Mouse (Mus musculus) intestine, postnatal 0 days (tissue): ENCODE measurements around the gene Oxa1l. TPM values are rescaled to one million over a fixed set of nuclear protein-coding genes. Genes with fewer than 3 reads are reported as not detected.

Experiments used
- ATAC-seq: fragments of 200-750 bp; cut with Nextera tagmentation; 2 replicates; pipeline ENCODE4 v1.8.0; 2017; ENCODE audit warnings: mild to moderate bottlenecking, moderate TSS enrichment, moderate library complexity
- H3K27ac ChIP-seq: fragments of 300-500 bp; sonication (generic); 2 replicates; pipeline ENCODE4 v1.5.1; 2014; ENCODE audit warnings: mild to moderate bottlenecking, low read depth, low read length, moderate library complexity
- H3K27me3 ChIP-seq: fragments of 300-500 bp; sonication (generic); replicated peaks from 2 replicates; pipeline ENCODE4 v1.6.1; 2014; ENCODE audit warnings: low read length, mixed read lengths; ENCODE audit not compliant: control insufficient read depth, insufficient read depth
- H3K36me3 ChIP-seq: fragments of 300-500 bp; sonication (generic); 2 replicates; pipeline ENCODE4 v1.6.1; 2014; ENCODE audit warnings: mild to moderate bottlenecking, moderate library complexity; ENCODE audit not compliant: control insufficient read depth, insufficient read depth
- H3K4me1 ChIP-seq: fragments of 300-500 bp; sonication (generic); replicated peaks from 2 replicates; pipeline ENCODE4 v1.6.1; 2014; ENCODE audit warnings: antibody characterized with exemption, low read length, mixed read lengths; ENCODE audit not compliant: control insufficient read depth, insufficient read depth
- H3K4me2 ChIP-seq: fragments of 300-500 bp; sonication (generic); replicated peaks from 2 replicates; pipeline ENCODE4 v1.6.1; 2014; ENCODE audit warnings: low read depth, mild to moderate bottlenecking, moderate library complexity
- H3K4me3 ChIP-seq: fragments of 300-500 bp; sonication (generic); 2 replicates; pipeline ENCODE4 v1.5.1; 2014; ENCODE audit warnings: low read depth, low read length
- H3K9ac ChIP-seq: fragments of 300-500 bp; sonication (generic); 2 replicates; pipeline ENCODE4 v1.6.1; 2014; ENCODE audit warnings: mild to moderate bottlenecking, low read depth, low read length
- H3K9me3 ChIP-seq: fragments of 300-500 bp; sonication (generic); 2 replicates; pipeline ENCODE4 v1.6.1; 2016; ENCODE audit warnings: mixed run types; ENCODE audit not compliant: control insufficient read depth
- CTCF ChIP-seq: sonication (generic); IDR thresholded peaks from 2 replicates; pipeline ENCODE4 v1.5.1; 2016; ENCODE audit warnings: low read depth, mild to moderate bottlenecking, control low read depth, antibody characterized with exemption, moderate library complexity
- WGBS: fragments of 180-500 bp; shearing (Covaris S2); extraction: QIAGEN DNeasy Blood & Tissue Kit; methylation state at CpG from one replicate; pipeline ENCODE4 v1.1.7; 2014; 5-methylcytosine and 5-hydroxymethylcytosine counted together
- polyA plus RNA-seq: library from polyadenylated mRNA; unstranded; fragments of >200 nt; fragmentation: Nextera tagmentation; extraction: Ambion mirVana; gene quantifications from 2 replicates; pipeline ENCODE4 v1.2.1, GENCODE M21; 2015

Gene Oxa1l
- 35.5 and 36.4 TPM in 2 replicates for polyA plus RNA-seq

DNA sequence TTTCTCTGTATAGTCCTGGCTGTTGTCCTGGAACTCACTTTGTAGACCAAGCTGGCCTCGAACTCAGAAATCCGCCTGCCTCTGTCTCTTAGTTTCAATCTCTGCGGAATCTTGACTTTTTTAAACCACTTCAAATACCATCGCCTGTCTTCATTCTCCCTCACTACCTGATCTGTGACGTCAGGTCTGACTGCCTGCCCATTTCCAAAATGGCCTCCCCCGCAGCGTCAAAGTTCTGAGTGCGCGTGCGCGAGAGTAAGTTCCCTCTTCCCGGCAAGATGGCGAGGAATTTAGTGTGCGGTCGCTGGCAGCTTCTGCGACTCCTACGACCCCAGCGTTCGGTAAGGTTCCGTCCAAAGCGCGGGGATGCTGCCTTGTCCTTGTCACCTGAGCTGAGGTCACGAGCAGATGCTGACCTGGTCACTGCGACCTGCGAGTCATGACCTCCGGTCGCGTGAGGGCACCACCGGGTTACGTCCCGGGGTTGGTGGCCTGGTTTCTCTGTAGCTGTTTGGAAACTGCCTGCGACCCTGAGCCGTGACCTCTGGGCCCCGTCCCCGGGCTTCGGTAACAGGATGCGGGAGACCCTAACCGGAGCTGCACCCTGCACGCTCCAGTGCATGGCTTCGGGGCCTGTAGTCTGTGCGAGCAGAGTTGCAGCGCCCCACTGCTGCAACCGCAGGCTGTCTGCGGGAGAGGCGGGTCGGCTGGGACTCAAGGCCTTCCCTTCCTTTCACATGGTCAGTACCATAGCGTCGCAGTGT, at the start of gene Oxa1l:
Gene Oxa1l (plus strand): TSS at position 258 of the 764 bp plus-strand sequence.
- 0 out of 2 replicates have a peak, but pooled peaks cover 2% of the 10 kb centered on the region for H3K4me1 ChIP-seq
- under 1% methylated on average over 48 of the region's 48 CpGs for WGBS
- TF ChIP-seq CTCF = peak; percentile 57
- peaks cover 15% of the 10 kb centered on the region; the same call in 1 of the 2 replicates for H3K36me3 ChIP-seq
- peak within 1 kb of the TSS; percentile 91 for H3K9ac ChIP-seq
- no peaks in the 10 kb centered on the region for H3K9me3 ChIP-seq
- peak within 1 kb of the TSS; percentile 72 for H3K4me2 ChIP-seq
- no peaks in the 10 kb centered on the region for H3K27me3 ChIP-seq
- ATAC-seq = peak; percentile 74
- peak within 1 kb of the TSS; percentile 70 for H3K27ac ChIP-seq
- peak within 1 kb of the TSS; percentile 88 for H3K4me3 ChIP-seq

DNA sequence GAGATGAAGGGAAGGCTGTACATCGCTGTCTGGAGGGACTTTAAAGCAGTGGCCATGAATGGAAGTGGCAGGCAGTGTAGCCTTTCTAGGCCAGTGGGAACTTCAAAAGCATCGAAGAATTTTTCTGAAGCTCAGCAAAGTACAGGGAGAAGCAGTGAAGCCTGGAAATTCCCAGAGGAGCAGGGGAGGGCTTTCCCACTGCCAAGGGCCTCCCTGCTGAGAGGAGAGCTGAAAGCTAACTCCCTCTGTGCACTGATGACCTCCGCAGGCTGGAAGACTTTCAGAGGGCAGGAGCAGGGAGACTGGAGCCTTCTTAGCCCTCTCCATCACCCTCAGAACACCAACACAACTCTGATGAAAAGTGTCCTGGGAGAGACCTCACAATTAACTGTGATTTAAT, 48.9 kb upstream of the Oxa1l start:
- Histone ChIP-seq H3K9me3 (no peaks in the 10 kb centered on the region), H3K4me3 (no peak overlapping the region), H3K36me3 (no peaks in the 10 kb centered on the region), H3K27me3 (no peaks in the 10 kb centered on the region), H3K4me2 (no peak overlapping the region), H3K9ac (no peak overlapping the region), H3K4me1 (no peaks in the 10 kb centered on the region), H3K27ac (no peak overlapping the region)
- no peak for TF ChIP-seq CTCF
- 46% methylated on average over 3 of the region's 3 CpGs for WGBS
- no peak for ATAC-seq

GRCm38 (mm10) chr14:54321556-54322376, 38.9 kb upstream of the Oxa1l start:
- Histone ChIP-seq H3K36me3 (no peaks in the 10 kb centered on the region), H3K4me2 (no peak overlapping the region), H3K4me1 (no peaks in the 10 kb centered on the region), H3K9me3 (no peaks in the 10 kb centered on the region), H3K27me3 (no peaks in the 10 kb centered on the region), H3K27ac (no peak overlapping the region), H3K9ac (no peak overlapping the region), H3K4me3 (no peak overlapping the region)
- no peak for TF ChIP-seq CTCF
- WGBS = 72% methylated on average over 18 of the region's 18 CpGs
- ATAC-seq = no peak

DNA sequence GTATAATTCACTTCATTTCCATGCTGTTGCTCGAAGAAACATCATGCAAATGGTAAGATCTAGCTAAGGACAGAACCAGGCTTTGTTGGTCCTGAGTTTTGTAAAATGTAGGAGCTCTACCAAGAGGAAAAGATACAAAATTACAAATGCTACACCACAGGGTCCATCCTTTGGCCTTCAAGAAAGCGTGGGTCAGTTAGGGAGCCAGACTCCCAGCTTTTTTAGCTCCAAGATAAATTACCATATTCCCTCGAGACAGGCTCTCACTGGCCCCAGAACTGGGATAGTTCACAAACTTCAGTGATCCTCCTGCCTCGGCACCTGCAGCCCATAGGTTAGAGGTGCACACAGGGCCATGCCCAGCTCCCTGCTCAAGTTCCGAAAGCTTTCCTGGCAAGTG, 36.1 kb upstream of the Oxa1l start:
- H3K4me1 ChIP-seq = no peaks in the 10 kb centered on the region
- H3K27ac ChIP-seq = no peak overlapping the region
- H3K27me3 ChIP-seq = no peaks in the 10 kb centered on the region
- 71% methylated on average over 5 of the region's 5 CpGs for WGBS
- H3K4me3 ChIP-seq = no peak overlapping the region
- no peak for ATAC-seq
- no peak overlapping the region for H3K9ac ChIP-seq
- no peaks in the 10 kb centered on the region for H3K9me3 ChIP-seq
- no peak for TF ChIP-seq CTCF
- no peak overlapping the region for H3K4me2 ChIP-seq
- no peaks in the 10 kb centered on the region for H3K36me3 ChIP-seq

GRCm38 (mm10) chr14:54328548-54328947, 32.1 kb upstream of the Oxa1l start:
- 86% methylated on average over 2 of the region's 2 CpGs for WGBS
- no peaks in the 10 kb centered on the region; the same call in 1 of the 2 replicates for H3K4me1 ChIP-seq
- H3K9me3 ChIP-seq = no peaks in the 10 kb centered on the region
- H3K36me3 ChIP-seq = no peaks in the 10 kb centered on the region
- TF ChIP-seq CTCF = peak; percentile 58
- no peak overlapping the region for H3K27ac ChIP-seq
- ATAC-seq = no peak
- no peak overlapping the region for H3K4me2 ChIP-seq
- no peak overlapping the region for H3K4me3 ChIP-seq
- H3K9ac ChIP-seq = no peak overlapping the region
- no peaks in the 10 kb centered on the region for H3K27me3 ChIP-seq

DNA sequence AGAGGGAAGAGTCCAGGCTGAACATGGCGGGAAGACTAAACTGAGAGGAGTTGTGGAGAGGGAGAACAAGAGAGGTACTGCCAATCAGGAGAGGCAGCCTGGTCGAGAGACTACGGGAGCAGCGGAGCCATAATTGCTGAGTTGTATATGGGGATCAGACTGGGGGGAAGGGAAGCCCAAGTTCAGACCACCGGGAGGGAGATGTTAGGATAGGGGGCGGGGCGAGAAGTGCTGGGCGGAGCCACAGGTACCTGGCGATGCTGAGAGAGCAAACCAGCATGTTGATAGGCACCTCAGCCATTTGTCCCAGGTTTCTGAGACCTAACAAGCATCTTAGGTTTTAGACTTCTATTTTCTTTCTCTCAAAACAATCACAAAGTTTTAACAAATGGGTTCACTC, 31.4 kb upstream of the Oxa1l start:
- H3K9ac ChIP-seq = no peak overlapping the region
- no peaks in the 10 kb centered on the region for H3K9me3 ChIP-seq
- no peak for TF ChIP-seq CTCF
- WGBS = 52% methylated on average over 9 of the region's 9 CpGs
- no peak overlapping the region for H3K27ac ChIP-seq
- no peak overlapping the region for H3K4me3 ChIP-seq
- no peaks in the 10 kb centered on the region for H3K36me3 ChIP-seq
- no peak for ATAC-seq
- H3K27me3 ChIP-seq = no peaks in the 10 kb centered on the region
- no peaks in the 10 kb centered on the region; the same call in 1 of the 2 replicates for H3K4me1 ChIP-seq
- no peak overlapping the region for H3K4me2 ChIP-seq
